In the genomic region with DNA sequence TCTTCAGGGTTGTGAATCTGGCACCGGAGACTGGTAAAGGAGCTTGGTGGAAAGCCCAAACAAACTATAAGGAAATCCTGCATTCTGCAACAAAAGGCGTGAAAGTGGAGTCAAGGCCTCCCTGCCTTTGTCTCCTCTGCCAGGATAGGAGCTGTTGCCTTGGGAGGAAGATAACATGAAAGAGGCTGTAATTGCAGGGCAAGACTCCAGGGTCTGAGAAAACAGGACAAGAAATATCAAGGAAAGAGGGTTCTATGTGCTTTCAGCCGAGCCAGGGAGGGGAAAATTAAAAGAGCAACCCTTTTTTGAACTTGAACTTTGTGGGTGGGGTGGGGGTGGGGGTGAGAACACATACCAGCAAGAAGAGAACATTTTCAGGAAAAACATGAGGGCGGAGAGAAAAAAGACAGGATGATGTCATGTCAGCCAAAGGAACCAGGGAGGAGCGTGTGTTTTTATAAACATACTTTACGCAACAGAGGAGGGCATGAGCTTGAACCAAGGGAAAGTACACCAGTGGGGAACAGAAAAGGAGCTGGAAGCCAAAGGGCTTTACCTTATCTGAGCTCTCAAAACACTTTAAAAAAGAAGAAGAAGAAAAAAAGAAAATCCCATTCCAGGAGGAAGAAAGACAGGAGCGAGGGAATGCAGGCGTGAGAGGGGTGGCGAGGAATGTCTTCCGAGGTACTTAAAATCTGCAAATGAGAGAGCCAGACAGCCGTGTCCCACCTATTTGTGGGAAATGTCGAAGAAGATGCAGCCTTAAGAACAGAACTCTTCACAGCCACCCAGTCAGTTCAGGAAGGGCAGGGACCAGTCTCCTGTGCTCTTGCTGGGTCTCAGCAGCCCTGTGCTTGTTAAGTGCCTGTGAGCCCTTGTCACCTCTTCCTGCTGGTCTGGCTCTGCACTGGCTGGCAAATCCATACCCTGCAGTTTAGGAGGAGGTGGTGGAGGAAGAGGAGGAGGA, we compare ENCODE assay signal across 9 mouse cellular contexts.
DNase-seq lines count a peak whose midpoint lies in the region; ATAC-seq and TF ChIP-seq lines count a peak whose summit lies in the region.
"Had no signal": no experiment of that assay in that cellular context is flagged by ENCODE, and none has a peak within 500 bp of the region (broad histone marks: within the 10 kb centered on the region; RNA-seq: fewer than 3 reads in every experiment).

No protein-coding gene starts in this region.

- 21% methylated on average over 12 of the region's 12 CpGs for WGBS in liver, adult 2 months
- 51% methylated on average over 12 of the region's 12 CpGs for WGBS in hindbrain, embryonic 13.5 days
- 27% methylated on average over 12 of the region's 12 CpGs for WGBS in stomach, embryonic 16.5 days

- no peaks in the 10 kb centered on the region for H3K79me2 ChIP-seq in liver, adult 2 months (ENCODE audit: control insufficient read depth, insufficient read depth, low read length)

- no peaks in the 10 kb centered on the region for H3K36me3 ChIP-seq in liver, adult 2 months (ENCODE audit: control insufficient read depth, insufficient read depth, low read length)
- H3K36me3 ChIP-seq in hindbrain, embryonic 13.5 days: no peaks in the 10 kb centered on the region
- no peaks in the 10 kb centered on the region for H3K36me3 ChIP-seq in stomach, embryonic 16.5 days (ENCODE audit: control insufficient read depth, insufficient read depth, low read length)

- H3K9ac ChIP-seq in liver, adult 2 months (ENCODE audit: low read depth, low read length): peak overlapping the region; percentile 76
- H3K9ac ChIP-seq in hindbrain, embryonic 13.5 days: peak overlapping the region; percentile 58
- H3K9ac ChIP-seq in stomach, embryonic 16.5 days (ENCODE audit: low read length): peak overlapping the region; percentile 53

- no peak for ATAC-seq in hindbrain, embryonic 13.5 days (ENCODE audit: low FRiP score)
- ATAC-seq in stomach, embryonic 16.5 days (ENCODE audit: insufficient read depth, low FRiP score): no peak
- ATAC-seq: Patski had no signal

- 0 out of 2 replicates have a peak, but pooled peaks have one; percentile 42 for TF ChIP-seq POLR2A in liver, adult 2 months (IDR thresholded peaks at IDR 0.05; ENCODE audit: extremely low read depth, insufficient read depth, low read length)
- peak; percentile 30; the same call in 1 of the 2 replicates for TF ChIP-seq POLR2A in embryonic fibroblast, embryonic 13.5 days (IDR thresholded peaks at IDR 0.05; ENCODE audit: low read depth, low read length)

- peak overlapping the region; percentile 46 for H3K4me3 ChIP-seq in liver, adult 2 months (ENCODE audit: insufficient read depth, low read depth, low read length)
- no peak overlapping the region for H3K4me3 ChIP-seq in embryonic fibroblast, embryonic 13.5 days (ENCODE audit: insufficient read depth, low read length)
- no peak overlapping the region for H3K4me3 ChIP-seq in hindbrain, embryonic 13.5 days
- no peak overlapping the region for H3K4me3 ChIP-seq in stomach, embryonic 16.5 days (replicated peaks; ENCODE audit: low read length)

- no peaks in the 10 kb centered on the region for H3K27me3 ChIP-seq in liver, adult 2 months (ENCODE audit: control insufficient read depth, insufficient read depth, low read length)
- H3K27me3 ChIP-seq in hindbrain, embryonic 13.5 days: no peaks in the 10 kb centered on the region
- no peaks in the 10 kb centered on the region for H3K27me3 ChIP-seq in stomach, embryonic 16.5 days (ENCODE audit: control insufficient read depth, insufficient read depth, low read length)
- H3K27me3 ChIP-seq: Patski had no signal

- DNase-seq in liver, adult 2 months (ENCODE audit: extremely low read depth, low read depth, low spot score): peak; percentile 97
- DNase-seq in liver: no peak
- DNase-seq in lung, adult 18-20 months: peak; percentile 50 to 77
- DNase-seq in layer of hippocampus, adult 11-12 months (ENCODE audit: low spot score): no peak
- no peak for DNase-seq in gastrocnemius, adult 8-10 months (ENCODE audit: low spot score in 2 of 2)

- H3K27ac ChIP-seq in liver, adult 2 months (replicated peaks; ENCODE audit: insufficient read depth, low read depth, low read length): peak overlapping the region; percentile 99
- H3K27ac ChIP-seq in embryonic fibroblast, embryonic 13.5 days (ENCODE audit: insufficient read depth, low read length): peak overlapping the region; percentile 92
- peak overlapping the region; percentile 96 for H3K27ac ChIP-seq in hindbrain, embryonic 13.5 days
- H3K27ac ChIP-seq in stomach, embryonic 16.5 days (ENCODE audit: low read length): peak overlapping the region; percentile 89

- TF ChIP-seq CTCF in liver, adult 2 months (IDR thresholded peaks at IDR 0.05; ENCODE audit: low read depth, low read length): no peak
- no peak for TF ChIP-seq CTCF in embryonic fibroblast, embryonic 13.5 days (IDR thresholded peaks at IDR 0.05; ENCODE audit: borderline replicate concordance, insufficient read depth, low read length)

- H3K9me3 ChIP-seq in hindbrain, embryonic 13.5 days: no peaks in the 10 kb centered on the region
- no peaks in the 10 kb centered on the region for H3K9me3 ChIP-seq in stomach, embryonic 16.5 days (replicated peaks; ENCODE audit: control insufficient read depth, low read length)

- H3K4me1 ChIP-seq in liver, adult 2 months (ENCODE audit: control insufficient read depth, insufficient read depth, low read length): peaks cover 42% of the 10 kb centered on the region
- peaks cover 34% of the 10 kb centered on the region for H3K4me1 ChIP-seq in embryonic fibroblast, embryonic 13.5 days (ENCODE audit: control insufficient read depth, insufficient read depth, low read length)
- H3K4me1 ChIP-seq in hindbrain, embryonic 13.5 days (replicated peaks): peaks cover 70% of the 10 kb centered on the region
- peaks cover 61% of the 10 kb centered on the region for H3K4me1 ChIP-seq in stomach, embryonic 16.5 days (ENCODE audit: control insufficient read depth, insufficient read depth, low read length)

- peak overlapping the region; percentile 40 for H3K4me2 ChIP-seq in hindbrain, embryonic 13.5 days
- peak overlapping the region; percentile 41 for H3K4me2 ChIP-seq in stomach, embryonic 16.5 days (ENCODE audit: low read depth, low read length)

Comparison
In these comparisons a context has a peak if more than half of its experiments do, and no peak if none do; other contexts are left out.
1. DNase-seq: peak in liver, adult 2 months (single experiment) and lung, adult 18-20 months (2 of 2); none in liver (single experiment), layer of hippocampus, adult 11-12 months (single experiment) and gastrocnemius, adult 8-10 months (0 of 2).
2. Peak in every context shown above with its lines, with median percentiles within 50 percentile points of each other: H3K27ac ChIP-seq and H3K9ac ChIP-seq.